Mouse (Mus musculus): ENCODE measurements at regions not wholly inside any gene's neighbourhood (a gene's known extent, or its start where the extent isn't known, plus 50 kb on each side); places are given as distances from the start of the nearest gene placed in this dataset.

- no peak for TF ChIP-seq EP300 (IDR thresholded peaks at IDR 0.05; ENCODE audit: low read depth)
- no peak for TF ChIP-seq CTCF (IDR thresholded peaks at IDR 0.05; ENCODE audit: low read depth)
Observed at GRCm38 (mm10) chr3:56484096-56484495, 300.6 kb upstream of the Nbea start.

Data from liver, postnatal 0 days (tissue).